In genomic region chr10:19529655-19530054, GRCm38 (mm10) we compare ENCODE assay signal across 13 mouse cellular contexts.
"Had no signal": no experiment of that assay in that cellular context is flagged by ENCODE, and none has a peak within 500 bp of the region (broad histone marks: within the 10 kb centered on the region; RNA-seq: fewer than 3 reads in every experiment).

No protein-coding gene starts in this region.

- H3K27me3 ChIP-seq: limb, embryonic 13.5 days; midbrain, embryonic 13.5 days; stomach, embryonic 15.5 days had no signal

- H3K4me3 ChIP-seq: layer of hippocampus, adult 2 months; limb, embryonic 13.5 days; midbrain, embryonic 13.5 days; stomach, embryonic 15.5 days had no signal

- DNase-seq: kidney, adult 18-20 months; kidney, postnatal 10 days; kidney, postnatal 4 days; left cerebral cortex, postnatal 4 days; lung, adult 18-20 months; lung, postnatal 36 days; right cerebral cortex, adult 18-20 months; right cerebral cortex, postnatal 25 days had no signal

- H3K27ac ChIP-seq: layer of hippocampus, adult 2 months; limb, embryonic 13.5 days; liver, embryonic 14.5 days; midbrain, embryonic 13.5 days; stomach, embryonic 15.5 days had no signal

- H3K36me3 ChIP-seq: limb, embryonic 13.5 days; midbrain, embryonic 13.5 days; stomach, embryonic 15.5 days had no signal

- H3K9me3 ChIP-seq: limb, embryonic 13.5 days; midbrain, embryonic 13.5 days; stomach, embryonic 15.5 days had no signal

- H3K4me1 ChIP-seq: midbrain, embryonic 13.5 days; stomach, embryonic 15.5 days had no signal

- ATAC-seq: midbrain, embryonic 13.5 days had no signal
